Mouse (Mus musculus): ENCODE measurements around the gene Pde6h. TPM values are rescaled to one million over a fixed set of nuclear protein-coding genes. Genes with fewer than 3 reads are reported as not detected.
"Not testable (repeated sequence)": the region's sequence is repeated elsewhere in the genome, so short reads cannot be mapped to it uniquely, and the experiment has no call there.

Pde6h gene
- polyA plus RNA-seq, 1 experiment, result not detected

- Histone ChIP-seq H3K4me1 (ENCODE audit: control insufficient read depth) (peaks cover 2% of the 10 kb centered on the region; the same call in 1 of the 2 replicates), H3K27me3 (ENCODE audit: control insufficient read depth) (no peaks in the 10 kb centered on the region), H3K4me3 (replicated peaks) (no peak overlapping the region), H3K9me3 (ENCODE audit: control insufficient read depth, low read length) (no peaks in the 10 kb centered on the region), H3K36me3 (ENCODE audit: control insufficient read depth) (no peaks in the 10 kb centered on the region)
- no peak for TF ChIP-seq GATA1 (IDR thresholded peaks at IDR 0.05; ENCODE audit: low read length)
Observed at GRCm38 (mm10) chr6:136957062-136957461, 33.4 kb downstream of the Pde6h start.

- no peaks in the 10 kb centered on the region for H3K36me3 ChIP-seq (ENCODE audit: control insufficient read depth)
- H3K27me3 ChIP-seq (ENCODE audit: control insufficient read depth), result no peaks in the 10 kb centered on the region
- H3K9me3 ChIP-seq (ENCODE audit: control insufficient read depth, low read length), result no peaks in the 10 kb centered on the region
- H3K4me3 ChIP-seq (replicated peaks), result no peak overlapping the region
- peaks cover 2% of the 10 kb centered on the region; the same call in 1 of the 2 replicates for H3K4me1 ChIP-seq (ENCODE audit: control insufficient read depth)
- TF ChIP-seq TAL1 (IDR thresholded peaks at IDR 0.05; ENCODE audit: low read length) (no peak), GATA1 (IDR thresholded peaks at IDR 0.05; ENCODE audit: low read length) (no peak)
Observed at GRCm38 (mm10) chr6:136959131-136959530, 35.5 kb downstream of the Pde6h start.

- H3K4me3 ChIP-seq (replicated peaks), result no peak overlapping the region
Observed at GRCm38 (mm10) chr6:136962957-136963356, 39.3 kb downstream of the Pde6h start.

GRCm38 (mm10) chr6:136964609-136965510 lies 41.2 kb downstream of the Pde6h start:
- H3K9me3 ChIP-seq (ENCODE audit: control insufficient read depth, low read length), result no peaks in the 10 kb centered on the region
- H3K27me3 ChIP-seq (ENCODE audit: control insufficient read depth), result no peaks in the 10 kb centered on the region
- H3K4me1 ChIP-seq (ENCODE audit: control insufficient read depth), result no peaks in the 10 kb centered on the region
- H3K4me3 ChIP-seq (replicated peaks), result no peak overlapping the region
- no peaks in the 10 kb centered on the region for H3K36me3 ChIP-seq (ENCODE audit: control insufficient read depth)
- TF ChIP-seq GATA1 (IDR thresholded peaks at IDR 0.05; ENCODE audit: low read length) (no peak), TAL1 (IDR thresholded peaks at IDR 0.05; ENCODE audit: low read length) (no peak)

More at GRCm38 (mm10) chr6:136962957-136963356, 39.3 kb downstream of the Pde6h start:
- H3K4me1 ChIP-seq (ENCODE audit: control insufficient read depth), result peaks cover 2% of the 10 kb centered on the region; the same call in 1 of the 2 replicates
- no peak for TF ChIP-seq TAL1 (IDR thresholded peaks at IDR 0.05; ENCODE audit: low read length)
- TF ChIP-seq GATA1 (IDR thresholded peaks at IDR 0.05; ENCODE audit: low read length), result no peak
- no peaks in the 10 kb centered on the region for H3K27me3 ChIP-seq (ENCODE audit: control insufficient read depth)
- H3K36me3 ChIP-seq (ENCODE audit: control insufficient read depth), result no peaks in the 10 kb centered on the region
- H3K9me3 ChIP-seq (ENCODE audit: control insufficient read depth, low read length), result no peaks in the 10 kb centered on the region

GRCm38 (mm10) chr6:136965912-136966311 lies 42.3 kb downstream of the Pde6h start:
- no peaks in the 10 kb centered on the region for H3K4me1 ChIP-seq (ENCODE audit: control insufficient read depth)

GRCm38 (mm10) chr6:136967466-136967865 lies 43.8 kb downstream of the Pde6h start:
- H3K4me3 ChIP-seq (replicated peaks), result no peak overlapping the region
- H3K27me3 ChIP-seq (ENCODE audit: control insufficient read depth), result no peaks in the 10 kb centered on the region
- H3K9me3 ChIP-seq (ENCODE audit: control insufficient read depth, low read length), result no peaks in the 10 kb centered on the region
- H3K36me3 ChIP-seq (ENCODE audit: control insufficient read depth), result no peaks in the 10 kb centered on the region
- no peaks in the 10 kb centered on the region for H3K4me1 ChIP-seq (ENCODE audit: control insufficient read depth)
- no peak for TF ChIP-seq GATA1 (IDR thresholded peaks at IDR 0.05; ENCODE audit: low read length)
- TF ChIP-seq TAL1 (IDR thresholded peaks at IDR 0.05; ENCODE audit: low read length), result no peak

More at GRCm38 (mm10) chr6:136965912-136966311, 42.3 kb downstream of the Pde6h start:
- H3K36me3 ChIP-seq (ENCODE audit: control insufficient read depth), result no peaks in the 10 kb centered on the region
- no peaks in the 10 kb centered on the region for H3K9me3 ChIP-seq (ENCODE audit: control insufficient read depth, low read length)
- H3K4me3 ChIP-seq (replicated peaks), result no peak overlapping the region
- no peak for TF ChIP-seq TAL1 (IDR thresholded peaks at IDR 0.05; ENCODE audit: low read length)
- TF ChIP-seq GATA1 (IDR thresholded peaks at IDR 0.05; ENCODE audit: low read length), result no peak
- H3K27me3 ChIP-seq (ENCODE audit: control insufficient read depth), result no peaks in the 10 kb centered on the region

GRCm38 (mm10) chr6:136968877-136969276 lies 45.2 kb downstream of the Pde6h start:
- not testable (repeated sequence) for H3K4me3 ChIP-seq (replicated peaks); H3K4me1 ChIP-seq (ENCODE audit: control insufficient read depth); H3K36me3 ChIP-seq (ENCODE audit: control insufficient read depth); H3K27me3 ChIP-seq (ENCODE audit: control insufficient read depth); H3K9me3 ChIP-seq (ENCODE audit: control insufficient read depth, low read length)

- Histone ChIP-seq H3K4me1 (ENCODE audit: control insufficient read depth) (peaks cover 6% of the 10 kb centered on the region), H3K4me3 (replicated peaks) (no peak overlapping the region), H3K27me3 (ENCODE audit: control insufficient read depth) (peaks cover 11% of the 10 kb centered on the region), H3K9me3 (ENCODE audit: control insufficient read depth, low read length) (no peaks in the 10 kb centered on the region), H3K36me3 (ENCODE audit: control insufficient read depth) (no peaks in the 10 kb centered on the region)
- no peak for TF ChIP-seq GATA1 (IDR thresholded peaks at IDR 0.05; ENCODE audit: low read length)
- no peak for TF ChIP-seq TAL1 (IDR thresholded peaks at IDR 0.05; ENCODE audit: low read length)
Observed at GRCm38 (mm10) chr6:136979274-136980082, 55.8 kb downstream of the Pde6h start.

- peaks cover 11% of the 10 kb centered on the region for H3K27me3 ChIP-seq (ENCODE audit: control insufficient read depth)
- H3K36me3 ChIP-seq (ENCODE audit: control insufficient read depth), result no peaks in the 10 kb centered on the region
- no peaks in the 10 kb centered on the region for H3K9me3 ChIP-seq (ENCODE audit: control insufficient read depth, low read length)
- H3K4me1 ChIP-seq (ENCODE audit: control insufficient read depth), result peaks cover 6% of the 10 kb centered on the region
- H3K4me3 ChIP-seq (replicated peaks), result no peak overlapping the region
- no peak for TF ChIP-seq TAL1 (IDR thresholded peaks at IDR 0.05; ENCODE audit: low read length)
- TF ChIP-seq GATA1 (IDR thresholded peaks at IDR 0.05; ENCODE audit: low read length), result no peak
Observed at GRCm38 (mm10) chr6:136980331-136980746, 56.7 kb downstream of the Pde6h start.

Measured in erythroblast, embryonic 14.5 days (primary cell).